ENCODE assay signal across 11 mouse cellular contexts in genomic region chr10:128340257-128340656, GRCm38 (mm10). TPM values are rescaled to one million over a fixed set of nuclear protein-coding genes. Genes with fewer than 3 reads are reported as not detected.
A peak's percentile ranks its signal among the peaks of the same experiment; 100 is the strongest.
DNase-seq lines count a peak whose midpoint lies in the region; ATAC-seq and TF ChIP-seq lines count a peak whose summit lies in the region.
"Had no signal": no experiment of that assay in that cellular context is flagged by ENCODE, and none has a peak within 500 bp of the region (broad histone marks: within the 10 kb centered on the region; RNA-seq: fewer than 3 reads in every experiment).

No protein-coding gene starts in this region.

- no peaks in the 10 kb centered on the region for H3K36me3 ChIP-seq in liver, embryonic 16.5 days (ENCODE audit: control insufficient read depth, insufficient read depth)
- H3K36me3 ChIP-seq in midbrain, embryonic 15.5 days (replicated peaks) = no peaks in the 10 kb centered on the region

- H3K4me2 ChIP-seq in liver, embryonic 16.5 days (ENCODE audit: low read depth, low read length) = peak overlapping the region; percentile 79; the same call in 1 of the 2 replicates
- no peak overlapping the region for H3K4me2 ChIP-seq in midbrain, embryonic 15.5 days

- peak; percentile 19 for DNase-seq in embryo, embryonic 10.5 days (ENCODE audit: low spot score)
- no peak for DNase-seq in embryo, embryonic 9.5 days (ENCODE audit: extremely low spot score)
- DNase-seq in layer of hippocampus, adult 2 months (ENCODE audit: low spot score in 2 of 2) = no peak
- no peak for DNase-seq in layer of hippocampus, adult 11-12 months (ENCODE audit: low spot score)
- DNase-seq in NIH3T3 (ENCODE audit: low read depth) = peak; percentile 48
- DNase-seq in spleen, adult 12 weeks (ENCODE audit: low spot score) = no peak
- DNase-seq: heart, postnatal 36 days had no signal

- H3K9me3 ChIP-seq in liver, embryonic 16.5 days (replicated peaks; ENCODE audit: control insufficient read depth, low read length) = no peaks in the 10 kb centered on the region
- H3K9me3 ChIP-seq in midbrain, embryonic 15.5 days = no peaks in the 10 kb centered on the region

- H3K9ac ChIP-seq in liver, embryonic 16.5 days (ENCODE audit: low read depth, low read length) = no peak overlapping the region; the same call in 1 of the 2 replicates
- H3K9ac ChIP-seq in midbrain, embryonic 15.5 days = no peak overlapping the region

- peaks cover 72% of the 10 kb centered on the region for H3K4me1 ChIP-seq in liver, embryonic 16.5 days (ENCODE audit: control insufficient read depth, low read depth, low read length)
- peaks cover 37% of the 10 kb centered on the region for H3K4me1 ChIP-seq in midbrain, embryonic 15.5 days

- TF ChIP-seq CTCF in layer of hippocampus, adult 2 months (conservative IDR thresholded peaks at IDR 0.05) = peak; percentile 50

- H3K4me3 ChIP-seq in layer of hippocampus, adult 2 months = no peak overlapping the region
- no peak overlapping the region for H3K4me3 ChIP-seq in liver, embryonic 16.5 days (ENCODE audit: low read depth, low read length)
- H3K4me3 ChIP-seq in midbrain, embryonic 15.5 days = no peak overlapping the region

- 39% methylated on average over 2 of the region's 2 CpGs for WGBS in liver, embryonic 16.5 days (ENCODE audit: insufficient replicate concordance)
- WGBS in midbrain, embryonic 15.5 days = 78% methylated on average over 2 of the region's 2 CpGs

- peak overlapping the region; percentile 95 for H3K27ac ChIP-seq in layer of hippocampus, adult 2 months
- H3K27ac ChIP-seq in liver, embryonic 16.5 days (ENCODE audit: low read length) = peak overlapping the region; percentile 46; the same call in 1 of the 2 replicates
- no peak overlapping the region for H3K27ac ChIP-seq in midbrain, embryonic 15.5 days

- no peak for ATAC-seq in liver, embryonic 16.5 days (ENCODE audit: low read depth)
- no peak for ATAC-seq in midbrain, embryonic 15.5 days (replicated peaks)
- ATAC-seq: forebrain, embryonic 14.5 days; midbrain, embryonic 16.5 days had no signal

- H3K27me3 ChIP-seq in liver, embryonic 16.5 days (ENCODE audit: control insufficient read depth, insufficient read depth, low read depth, low read length) = no peaks in the 10 kb centered on the region
- no peaks in the 10 kb centered on the region for H3K27me3 ChIP-seq in midbrain, embryonic 15.5 days (replicated peaks)

RNA-seq across cellular contexts. Expression of gene Cs, which starts 2.7 kb away (rescaled TPM):
- total RNA-seq in layer of hippocampus, adult 2 months (2021) = 100 to 1,000 TPM; 226 to 235 TPM
- polyA plus RNA-seq in liver, embryonic 16.5 days (2015; fragmentation: Nextera tagmentation; extraction: Ambion mirVana) = 102 and 107 TPM in 2 replicates
- polyA plus RNA-seq in midbrain, embryonic 15.5 days (2015; fragmentation: Nextera tagmentation; extraction: Ambion mirVana) = 256 and 257 TPM in 2 replicates

RNA-seq across cellular contexts. Expression of gene Cnpy2, which starts 18.0 kb away (rescaled TPM):
- total RNA-seq in layer of hippocampus, adult 2 months (2021) = 10 to 100 TPM; 78.8 to 83.0 TPM
- polyA plus RNA-seq in liver, embryonic 16.5 days (2015; fragmentation: Nextera tagmentation; extraction: Ambion mirVana) = 86.6 and 92.8 TPM in 2 replicates
- 194 and 204 TPM in 2 replicates for polyA plus RNA-seq in midbrain, embryonic 15.5 days (2015; fragmentation: Nextera tagmentation; extraction: Ambion mirVana)

RNA-seq across cellular contexts. Expression of gene Coq10a, which starts 28.5 kb away (rescaled TPM):
- total RNA-seq in layer of hippocampus, adult 2 months (2021) = 10 to 100 TPM; 48.6 to 49.2 TPM
- polyA plus RNA-seq in liver, embryonic 16.5 days (2015; fragmentation: Nextera tagmentation; extraction: Ambion mirVana) = 0.65 and 0.96 TPM in 2 replicates
- polyA plus RNA-seq in midbrain, embryonic 15.5 days (2015; fragmentation: Nextera tagmentation; extraction: Ambion mirVana) = 42.6 and 44.2 TPM in 2 replicates

RNA-seq across cellular contexts. Expression of gene Ankrd52, which starts 36.7 kb away (rescaled TPM):
- 10 to 100 TPM; 50.6 to 51.6 TPM for total RNA-seq in layer of hippocampus, adult 2 months (2021)
- 4.0 and 4.3 TPM in 2 replicates for polyA plus RNA-seq in liver, embryonic 16.5 days (2015; fragmentation: Nextera tagmentation; extraction: Ambion mirVana)
- polyA plus RNA-seq in midbrain, embryonic 15.5 days (2015; fragmentation: Nextera tagmentation; extraction: Ambion mirVana) = 15.0 and 15.6 TPM in 2 replicates

RNA-seq across cellular contexts. Expression of gene Pan2, which starts 37.1 kb away (rescaled TPM):
- total RNA-seq in layer of hippocampus, adult 2 months (2021) = 10 to 100 TPM; 14.7 to 16.4 TPM
- polyA plus RNA-seq in liver, embryonic 16.5 days (2015; fragmentation: Nextera tagmentation; extraction: Ambion mirVana) = 13.2 and 14.8 TPM in 2 replicates
- 21.9 and 24.0 TPM in 2 replicates for polyA plus RNA-seq in midbrain, embryonic 15.5 days (2015; fragmentation: Nextera tagmentation; extraction: Ambion mirVana)

Comparison
In these comparisons a context has a peak if more than half of its experiments do, and no peak if none do; other contexts are left out.
1. DNase-seq: peak in embryo, embryonic 10.5 days (single experiment) and NIH3T3 (single experiment); none in embryo, embryonic 9.5 days (single experiment), layer of hippocampus, adult 2 months (0 of 2), layer of hippocampus, adult 11-12 months (single experiment) and spleen, adult 12 weeks (single experiment).
2. RNA of gene Coq10a, which starts 28.5 kb away (polyA plus RNA-seq): 42.6 to 44.2 TPM in midbrain, embryonic 15.5 days; 0.65 to 0.96 TPM in liver, embryonic 16.5 days; every median in the first group is over 10 times any median in the second.